Mouse (Mus musculus) lung, postnatal 0 days (tissue): Measurements from ENCODE around the gene Ttll11. TPM values are rescaled to one million over a fixed set of nuclear protein-coding genes. Genes with fewer than 3 reads are reported as not detected.

ENCODE experiments used
- ATAC-seq: fragments of 200-750 bp; cut with Nextera tagmentation; 2 replicates; pipeline ENCODE4 v1.8.0; 2017; ENCODE audit warnings: moderate library complexity
- DNase-seq: peaks from one replicate; pipeline ENCODE4 v3.0.0-alpha.2; 2016; ENCODE audit warnings: low spot score
- H3K27ac ChIP-seq: fragments of 300-500 bp; sonication (generic); 2 replicates; pipeline ENCODE4 v1.5.1; 2014; ENCODE audit warnings: antibody characterized with exemption, mild to moderate bottlenecking, low read length, mixed read lengths
- H3K27me3 ChIP-seq: fragments of 300-500 bp; sonication (generic); replicated peaks from 2 replicates; pipeline ENCODE4 v1.6.1; 2014; ENCODE audit warnings: low read length, mixed read lengths; ENCODE audit not compliant: insufficient read depth
- H3K36me3 ChIP-seq: fragments of 300-500 bp; sonication (generic); 2 replicates; pipeline ENCODE4 v1.6.1; 2014; ENCODE audit warnings: low read length, mixed read lengths; ENCODE audit not compliant: insufficient read depth
- H3K4me1 ChIP-seq: fragments of 300-500 bp; sonication (generic); 2 replicates; pipeline ENCODE4 v1.6.1; 2014; ENCODE audit warnings: antibody characterized with exemption, low read depth, low read length, mixed read lengths; ENCODE audit not compliant: insufficient read depth
- H3K4me2 ChIP-seq: fragments of 300-500 bp; sonication (generic); replicated peaks from 2 replicates; pipeline ENCODE4 v1.6.1; 2014; ENCODE audit warnings: low read depth, mild to moderate bottlenecking, low read length, moderate library complexity, mixed read lengths
- H3K4me3 ChIP-seq: fragments of 300-500 bp; sonication (generic); 2 replicates; pipeline ENCODE4 v1.5.1; 2014; ENCODE audit warnings: low read depth, low read length
- H3K9ac ChIP-seq: fragments of 300-500 bp; sonication (generic); replicated peaks from 2 replicates; pipeline ENCODE4 v1.6.1; 2014; ENCODE audit warnings: low read depth, mild to moderate bottlenecking
- H3K9me3 ChIP-seq: fragments of 300-500 bp; sonication (generic); 2 replicates; pipeline ENCODE4 v1.6.1; 2016; ENCODE audit warnings: low read length, mixed read lengths
- CTCF ChIP-seq: IDR thresholded peaks from 2 replicates; pipeline ENCODE4 v1.5.1; 2016; ENCODE audit warnings: antibody characterized with exemption, mild to moderate bottlenecking
- EP300 ChIP-seq: IDR thresholded peaks from 2 replicates; pipeline ENCODE4 v1.6.1; 2016; ENCODE audit warnings: antibody characterized with exemption, mild to moderate bottlenecking, control low read depth
- WGBS: fragments of 180-500 bp; shearing (Covaris S2); extraction: QIAGEN DNeasy Blood & Tissue Kit; methylation state at CpG from one replicate; pipeline ENCODE4 v1.1.7; 2014; 5-methylcytosine and 5-hydroxymethylcytosine counted together
- polyA plus RNA-seq: library from polyadenylated mRNA; unstranded; fragments of >200 nt; fragmentation: Nextera tagmentation; extraction: Ambion mirVana; gene quantifications from 2 replicates; pipeline ENCODE4 v1.2.1, GENCODE M21; 2015

Ttll11 gene
- polyA plus RNA-seq, 1 experiment from 2014 or later: 2.1 TPM

DNA sequence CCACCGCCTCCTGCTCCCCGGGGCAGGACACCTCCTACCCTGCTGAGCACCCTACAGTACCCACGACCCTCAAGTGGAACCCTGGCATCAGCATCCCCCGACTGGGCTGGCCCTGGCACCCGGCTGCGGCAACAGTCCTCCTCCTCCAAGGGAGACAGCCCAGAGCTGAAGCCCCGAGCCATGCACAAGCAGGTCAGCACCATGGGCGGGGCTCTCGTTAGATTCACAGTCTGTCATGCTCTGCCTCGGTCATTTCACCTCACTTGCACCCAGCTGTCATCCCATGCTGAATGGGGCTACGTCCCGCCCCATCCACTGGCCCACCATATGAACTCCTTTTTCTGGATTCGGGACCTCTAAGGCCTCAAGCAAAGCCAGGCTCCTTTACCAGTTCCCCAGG lies 259.2 kb downstream of the Ttll11 start:
- 89% methylated on average over 13 of the region's 13 CpGs for whole genome bisulfite sequencing
- no peak overlapping the region for H3K9ac ChIP-seq
- H3K4me2 ChIP-seq: no peak overlapping the region
- H3K4me1 ChIP-seq: no peaks in the 10 kb centered on the region
- H3K9me3 ChIP-seq: no peaks in the 10 kb centered on the region
- no peak for ATAC-seq
- no peaks in the 10 kb centered on the region for H3K27me3 ChIP-seq
- no peak for DNase-seq
- H3K36me3 ChIP-seq: peaks cover 57% of the 10 kb centered on the region
- TF ChIP-seq CTCF (no peak), EP300 (no peak)
- H3K27ac ChIP-seq: no peak overlapping the region
- H3K4me3 ChIP-seq: no peak overlapping the region

DNA sequence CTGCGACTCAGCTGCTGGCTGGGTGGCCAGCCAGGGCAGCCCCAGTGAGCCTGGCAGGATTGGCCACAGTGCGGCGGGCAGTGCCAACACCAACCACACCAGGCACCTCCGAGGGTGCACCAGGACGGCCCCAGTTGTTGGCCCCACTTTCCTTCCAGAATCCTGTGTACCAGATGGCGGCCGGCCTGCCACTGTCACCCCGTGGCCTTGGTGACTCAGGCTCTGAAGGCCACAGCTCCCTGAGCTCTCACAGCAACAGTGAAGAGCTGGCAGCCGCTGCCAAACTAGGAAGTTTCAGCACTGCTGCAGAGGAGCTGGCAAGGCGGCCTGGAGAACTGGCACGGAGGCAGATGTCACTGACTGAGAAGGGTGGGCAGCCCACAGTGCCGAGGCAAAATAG lies 259.6 kb downstream of the Ttll11 start:
- no peak overlapping the region for H3K4me2 ChIP-seq
- H3K27ac ChIP-seq: no peak overlapping the region
- no peaks in the 10 kb centered on the region for H3K4me1 ChIP-seq
- no peaks in the 10 kb centered on the region for H3K9me3 ChIP-seq
- DNase-seq (no peak), ATAC-seq (no peak)
- H3K4me3 ChIP-seq: no peak overlapping the region
- no peak overlapping the region for H3K9ac ChIP-seq
- WGBS: 91% methylated on average over 12 of the region's 12 CpGs
- no peaks in the 10 kb centered on the region for H3K27me3 ChIP-seq
- H3K36me3 ChIP-seq: peaks cover 57% of the 10 kb centered on the region
- no peak for TF ChIP-seq CTCF

DNA sequence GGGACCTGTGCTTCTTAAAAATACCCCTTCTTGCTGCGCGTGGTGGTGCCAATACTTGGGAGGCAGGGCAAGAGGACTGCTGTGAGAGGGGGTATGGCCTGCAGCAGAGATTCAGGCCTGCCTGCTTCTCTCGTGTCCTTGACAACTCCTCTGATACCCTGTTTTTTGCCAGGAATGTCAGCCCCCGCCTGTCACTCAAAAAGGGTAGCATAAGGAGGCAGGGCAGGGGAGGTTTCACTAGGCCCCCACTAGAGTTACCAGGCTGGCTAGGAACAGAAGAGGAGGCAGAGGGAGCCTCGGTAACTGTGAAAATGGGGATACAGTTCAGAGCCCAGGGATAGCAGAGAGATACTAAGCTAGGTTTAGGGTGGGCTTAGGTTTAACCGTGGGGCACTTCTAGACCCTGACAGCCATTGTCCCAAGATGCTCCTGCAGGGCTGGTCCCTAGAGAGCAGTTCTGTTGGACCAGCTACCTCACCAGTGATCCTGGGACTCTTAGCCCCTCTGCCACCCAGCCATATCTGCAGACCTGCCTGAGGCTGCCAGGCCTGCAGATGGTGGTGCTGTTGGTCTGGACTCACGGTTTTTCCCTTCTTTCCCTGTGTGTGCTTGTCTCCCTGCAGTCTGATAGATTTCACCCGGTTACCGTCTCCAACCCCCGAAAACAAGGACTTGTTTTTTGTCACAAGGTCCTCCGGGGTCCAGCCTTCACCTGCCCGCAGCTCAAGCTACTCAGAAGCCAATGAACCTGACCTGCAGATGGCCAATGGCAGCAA lies 260.3 kb downstream of the Ttll11 start:
- H3K27me3 ChIP-seq: no peaks in the 10 kb centered on the region

DNA sequence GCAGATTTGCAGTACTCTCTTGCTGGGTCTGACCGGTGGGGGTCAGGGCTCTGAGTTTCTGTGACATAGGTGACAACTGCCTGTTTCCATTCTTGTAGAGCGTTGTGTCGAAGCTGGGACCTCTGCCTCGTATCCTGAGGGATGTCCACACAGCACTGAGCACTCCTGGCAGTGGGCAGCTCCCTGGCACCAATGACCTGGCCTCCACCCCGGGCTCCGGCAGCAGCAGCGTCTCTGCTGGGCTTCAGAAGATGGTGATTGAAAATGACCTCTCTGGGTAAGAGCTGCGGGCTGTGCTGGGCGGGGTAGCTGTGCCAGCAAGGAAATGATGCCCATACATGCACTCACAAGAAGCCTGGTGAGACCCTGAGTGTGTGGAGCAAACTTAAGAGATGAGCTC lies 261.1 kb downstream of the Ttll11 start:
- H3K4me2 ChIP-seq: no peak overlapping the region
- no peak for DNase-seq
- H3K4me1 ChIP-seq: peaks cover 4% of the 10 kb centered on the region; the same call in 1 of the 2 replicates
- 93% methylated on average over 9 of the region's 9 CpGs for WGBS
- no peak for ATAC-seq
- no peak overlapping the region for H3K27ac ChIP-seq
- H3K27me3 ChIP-seq: no peaks in the 10 kb centered on the region
- no peak overlapping the region for H3K4me3 ChIP-seq
- TF ChIP-seq EP300 (no peak), CTCF (no peak)
- H3K9ac ChIP-seq: no peak overlapping the region
- peaks cover 54% of the 10 kb centered on the region for H3K36me3 ChIP-seq
- no peaks in the 10 kb centered on the region for H3K9me3 ChIP-seq

More for the DNA sequence above, 260.3 kb downstream of the Ttll11 start:
- no peak overlapping the region for H3K27ac ChIP-seq
- H3K4me1 ChIP-seq: peaks cover 4% of the 10 kb centered on the region; the same call in 1 of the 2 replicates
- H3K9ac ChIP-seq: no peak overlapping the region
- ATAC-seq: no peak
- H3K4me2 ChIP-seq: no peak overlapping the region
- 86% methylated on average over 12 of the region's 12 CpGs for WGBS
- no peak for DNase-seq
- H3K4me3 ChIP-seq: no peak overlapping the region
- TF ChIP-seq EP300 (no peak), CTCF (no peak)
- no peaks in the 10 kb centered on the region for H3K9me3 ChIP-seq
- peaks cover 57% of the 10 kb centered on the region for H3K36me3 ChIP-seq

DNA sequence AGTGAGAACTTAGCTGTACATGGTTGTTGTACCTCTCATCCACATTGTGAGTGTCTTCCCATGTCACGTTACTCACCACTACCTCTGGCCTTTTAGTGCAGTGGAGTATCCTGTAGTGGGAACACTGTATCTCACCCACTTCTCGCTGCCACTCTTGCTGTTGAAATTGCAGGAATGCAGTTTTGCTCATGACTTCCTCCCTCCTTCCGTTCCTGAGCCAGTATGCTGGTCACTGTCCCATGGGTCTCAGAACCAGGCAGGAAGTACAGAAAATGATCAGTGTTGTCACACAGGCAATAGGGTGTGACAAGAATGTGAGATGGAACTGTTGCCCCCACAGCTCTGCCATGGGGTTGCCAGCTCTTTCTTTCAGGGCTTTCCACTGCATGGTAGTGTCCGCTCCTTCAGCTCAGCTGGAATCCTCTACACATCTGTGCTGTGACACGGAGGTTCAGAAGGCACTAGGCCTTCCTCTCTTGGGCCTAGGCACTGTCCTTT lies 261.7 kb downstream of the Ttll11 start:
- no peaks in the 10 kb centered on the region for H3K9me3 ChIP-seq
- no peak overlapping the region for H3K9ac ChIP-seq
- 0 out of 2 replicates have a peak, but pooled peaks have one; percentile 12 for ATAC-seq
- H3K4me3 ChIP-seq: no peak overlapping the region
- no peak overlapping the region for H3K27ac ChIP-seq
- peaks cover 55% of the 10 kb centered on the region for H3K36me3 ChIP-seq
- H3K27me3 ChIP-seq: no peaks in the 10 kb centered on the region
- WGBS: 60% methylated on average over 5 of the region's 5 CpGs
- peaks cover 4% of the 10 kb centered on the region; the same call in 1 of the 2 replicates for H3K4me1 ChIP-seq
- DNase-seq: no peak
- H3K4me2 ChIP-seq: no peak overlapping the region
- TF ChIP-seq EP300 (no peak), CTCF (no peak)

DNA sequence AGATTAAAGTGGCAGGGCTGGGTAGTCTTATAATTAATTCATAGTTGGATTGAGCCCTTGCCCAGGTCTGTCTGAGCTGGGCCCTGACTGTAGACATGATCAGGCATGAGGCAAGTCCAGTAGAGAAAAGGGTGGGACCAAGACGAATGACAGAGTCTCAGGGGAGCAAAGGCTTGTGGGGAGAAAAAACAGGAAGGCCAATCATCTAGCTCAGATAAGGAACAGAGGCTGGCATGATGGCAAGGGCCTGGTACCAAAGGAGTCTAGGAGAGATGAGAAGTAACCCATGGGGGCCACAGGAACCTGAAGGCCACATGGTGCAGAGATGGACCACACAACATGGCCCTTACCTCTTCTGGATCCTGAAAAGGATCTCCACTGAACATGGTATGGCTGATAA lies 263.5 kb downstream of the Ttll11 start:
- no peak for ATAC-seq
- no peak overlapping the region for H3K27ac ChIP-seq
- WGBS: 63% methylated on average over 1 of the region's 1 CpGs

More for the DNA sequence above, 263.5 kb downstream of the Ttll11 start:
- Histone ChIP-seq H3K36me3 (peaks cover 47% of the 10 kb centered on the region), H3K27me3 (no peaks in the 10 kb centered on the region), H3K4me1 (peaks cover 4% of the 10 kb centered on the region; the same call in 1 of the 2 replicates), H3K4me3 (no peak overlapping the region), H3K9ac (no peak overlapping the region), H3K4me2 (no peak overlapping the region), H3K9me3 (no peaks in the 10 kb centered on the region)
- TF ChIP-seq CTCF: no peak
- TF ChIP-seq EP300: no peak
- no peak for DNase-seq
